Mouse (Mus musculus) megakaryocyte progenitor cell, adult 5-6 weeks (primary cell): ENCODE data around the gene Cyp4x1. TPM values are rescaled to one million over a fixed set of nuclear protein-coding genes. Genes with fewer than 3 reads are reported as not detected.
A peak's percentile ranks its signal among the peaks of the same experiment; 100 is the strongest.
"Not testable (repeated sequence)": the region's sequence is repeated elsewhere in the genome, so short reads cannot be mapped to it uniquely, and the experiment has no call there.

Source experiments
- ATAC-seq: replicated peaks from 2 replicates; pipeline ENCODE4 v1.8.0; 2016; ENCODE audit warnings: mild to moderate bottlenecking, moderate TSS enrichment, inconsistent platforms; ENCODE audit not compliant: poor library complexity
- total RNA-seq, 2 experiments: library from RNA; stranded (forward) in 1 of 2; stranded (reverse) in 1 of 2; fragments of 157-497, 149-512 nt in 1 of 2; fragments of 200-1000 nt in 1 of 2; gene quantifications; 2 replicates each; pipeline versions ENCODE4 v1.2.3 to v1.2.4; 2015 to 2017

Cyp4x1 gene
- total RNA-seq (2015) (not detected in 2 replicates), total RNA-seq (2017) (not detected in 2 replicates)

GRCm38 (mm10) chr4:115133621-115134295 is at the start of gene Cyp4x1:
TSS of gene Cyp4x1 (minus strand) at chr4:115134281.
- ATAC-seq: no peak; the same call in 1 of the 2 replicates

GRCm38 (mm10) chr4:115176201-115176600 is 42.1 kb upstream of the Cyp4x1 start:
- ATAC-seq: not testable (repeated sequence)

GRCm38 (mm10) chr4:115174694-115175353 is 40.7 kb upstream of the Cyp4x1 start:
- ATAC-seq: no peak

DNA sequence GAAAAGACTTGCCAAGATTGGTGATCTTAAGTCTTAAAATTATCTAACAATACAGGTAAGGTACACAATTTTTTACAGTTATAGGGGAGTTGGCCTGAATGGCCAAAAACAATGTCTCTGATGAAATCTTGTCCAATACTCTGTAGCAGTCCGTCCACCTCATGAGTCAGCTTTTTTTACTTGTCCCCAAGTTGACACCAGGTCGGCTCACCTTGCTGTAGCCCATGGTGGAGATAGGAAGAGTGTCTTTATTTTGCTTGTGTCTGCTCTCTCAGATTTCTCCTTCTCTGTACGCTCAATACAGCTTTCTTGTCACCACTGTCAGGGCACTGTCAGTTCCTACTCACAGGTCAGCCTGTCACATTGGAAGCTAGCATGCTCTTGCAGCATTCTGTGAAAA is 24.9 kb upstream of the Cyp4x1 start:
- ATAC-seq: not testable (repeated sequence)

GRCm38 (mm10) chr4:115154723-115155122 is 20.6 kb upstream of the Cyp4x1 start:
- peak; percentile 48; the same call in 1 of the 2 replicates for ATAC-seq

- ATAC-seq: no peak
These were observed 182 bp upstream of the Cyp4x1 start for GRCm38 (mm10) chr4:115134296-115134630.

DNA sequence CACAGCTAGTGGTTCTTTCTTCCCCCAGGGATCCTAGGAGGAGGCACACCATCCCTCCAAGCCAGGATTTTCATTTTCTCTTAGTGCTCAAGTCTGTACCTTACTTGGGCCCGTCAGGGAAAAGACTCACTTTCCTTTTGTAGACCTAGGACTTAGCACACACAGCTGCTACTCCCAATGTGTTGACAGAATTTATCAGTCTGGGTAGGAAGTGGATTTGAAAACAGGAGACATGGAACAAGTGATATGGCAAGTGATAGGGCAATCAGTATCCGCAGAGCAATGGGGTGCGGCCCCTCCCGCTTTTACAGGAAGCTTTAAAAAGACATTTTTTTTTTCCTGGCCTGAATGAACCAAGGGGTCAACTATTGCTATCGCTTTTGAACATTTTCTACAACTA is 996 bp downstream of the Cyp4x1 start:
- peak; percentile 46 for ATAC-seq

DNA sequence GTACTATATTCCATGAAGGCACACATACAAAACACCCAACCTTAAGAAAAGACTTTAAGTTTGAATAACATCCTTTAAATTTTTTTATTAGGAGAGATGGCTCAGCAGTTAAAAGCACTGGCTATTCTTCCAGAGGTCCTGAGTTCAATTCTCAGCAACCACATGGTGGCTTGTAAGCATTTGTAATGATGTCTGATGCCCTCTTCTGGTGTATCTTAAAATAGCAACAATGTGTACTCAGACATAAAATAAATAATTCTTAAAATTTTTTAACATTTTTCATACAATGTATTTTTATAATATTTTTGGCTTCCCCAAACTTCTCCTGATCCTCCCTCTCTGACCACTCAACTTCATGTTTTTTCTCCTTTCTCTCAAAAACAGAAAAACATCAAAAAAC is 9.4 kb downstream of the Cyp4x1 start:
- peak; percentile 51; the same call in 1 of the 2 replicates for ATAC-seq

- no peak for ATAC-seq
These were observed 10.6 kb downstream of the Cyp4x1 start for GRCm38 (mm10) chr4:115123507-115123906.

DNA sequence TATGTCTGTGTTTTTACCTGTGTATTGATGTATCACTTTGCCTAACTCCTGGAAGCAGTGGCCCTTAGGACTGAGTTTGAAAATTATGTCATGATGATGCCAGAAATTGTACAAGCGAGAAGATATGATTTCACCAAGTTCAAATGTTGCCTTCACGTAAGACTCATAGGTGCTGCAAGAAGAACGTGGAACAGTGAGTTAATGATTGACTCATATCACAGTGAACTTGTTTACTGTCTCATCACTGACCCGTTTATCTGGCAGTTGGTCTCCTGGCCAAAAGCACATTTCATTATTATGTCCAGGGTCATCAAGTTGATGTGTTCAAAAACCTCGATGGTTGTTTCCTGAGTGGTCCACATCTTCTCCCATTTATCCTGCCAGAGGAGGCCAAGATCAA is 12.5 kb downstream of the Cyp4x1 start:
- ATAC-seq: no peak

DNA sequence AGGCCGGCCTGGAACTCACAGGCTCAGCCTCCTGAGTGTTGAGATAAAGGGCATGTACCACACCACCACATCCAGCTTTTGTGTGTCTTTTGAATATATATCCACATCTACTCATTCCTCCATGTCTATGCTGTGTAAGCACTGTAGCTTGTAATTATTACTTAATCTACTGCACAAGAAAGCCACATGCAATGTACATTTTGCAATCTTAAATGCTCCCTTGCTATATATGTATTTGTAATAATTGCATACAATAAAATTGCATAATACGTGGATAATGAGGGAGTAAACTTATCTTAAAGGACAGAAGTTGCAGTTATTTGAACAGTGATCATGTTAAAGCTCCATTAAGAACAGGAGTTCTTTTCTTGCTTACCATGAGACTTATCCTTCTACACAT is 12.9 kb downstream of the Cyp4x1 start:
- ATAC-seq: peak; percentile 64

DNA sequence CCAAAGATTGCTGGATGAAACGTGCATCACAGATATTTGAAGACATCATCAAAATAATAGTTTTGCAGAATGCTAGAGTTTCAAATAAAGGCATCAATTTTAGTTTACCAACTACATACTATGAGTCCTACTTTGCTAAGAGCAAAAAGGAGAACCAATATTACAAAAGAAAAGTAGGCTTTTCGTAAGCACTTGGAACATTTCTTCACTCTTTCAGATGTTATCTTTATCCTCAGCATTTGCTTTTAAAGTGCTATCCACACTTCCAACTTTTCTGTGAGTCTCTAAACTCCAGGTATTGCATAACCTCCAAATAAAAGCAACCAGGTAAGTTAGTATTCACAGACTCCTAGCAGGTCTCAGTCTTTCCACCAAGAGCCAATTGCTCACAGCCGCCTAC is 14.4 kb downstream of the Cyp4x1 start:
- peak; percentile 41 for ATAC-seq

DNA sequence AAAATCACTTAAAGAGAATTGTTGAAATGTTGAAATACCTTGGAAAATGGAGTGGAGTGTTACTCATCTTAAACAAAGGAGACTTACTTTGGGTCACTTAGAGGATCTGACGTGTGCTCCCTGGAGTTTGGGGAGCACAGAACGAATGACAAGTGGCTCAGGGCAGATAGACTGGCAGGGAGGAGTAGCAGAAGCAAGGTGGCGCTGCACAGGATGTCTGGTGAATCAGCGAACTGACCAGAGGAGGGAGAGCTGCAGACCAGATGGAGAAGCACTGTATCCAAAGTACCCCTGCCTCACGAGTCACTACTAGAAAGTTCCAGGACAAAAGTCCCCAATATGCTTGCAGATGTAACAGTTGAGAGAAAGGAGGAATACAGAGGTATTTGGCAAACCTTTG is 20.8 kb downstream of the Cyp4x1 start:
- ATAC-seq: peak; percentile 44; the same call in 1 of the 2 replicates

- no peak for ATAC-seq
These were observed 22.9 kb downstream of the Cyp4x1 start for GRCm38 (mm10) chr4:115111167-115111566.

DNA sequence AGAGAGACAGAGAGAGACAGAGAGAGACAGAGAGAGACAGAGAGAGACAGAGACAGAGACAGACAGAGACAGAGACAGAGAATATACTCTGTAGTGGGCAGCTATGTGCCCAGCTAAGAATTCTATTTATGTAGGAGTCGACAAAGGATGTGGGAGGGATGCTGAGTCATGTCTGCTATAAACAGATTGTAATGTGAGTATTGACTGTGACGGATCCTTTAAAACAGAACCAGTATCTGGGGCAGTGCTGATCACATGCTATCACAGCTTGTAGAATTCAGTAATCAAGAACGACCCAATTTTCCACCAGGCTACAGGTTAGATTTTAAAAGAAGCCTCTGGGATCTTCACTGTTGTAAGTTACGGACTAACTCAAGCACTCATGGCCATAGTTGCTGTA is 30.6 kb downstream of the Cyp4x1 start:
- peak; percentile 71 for ATAC-seq

DNA sequence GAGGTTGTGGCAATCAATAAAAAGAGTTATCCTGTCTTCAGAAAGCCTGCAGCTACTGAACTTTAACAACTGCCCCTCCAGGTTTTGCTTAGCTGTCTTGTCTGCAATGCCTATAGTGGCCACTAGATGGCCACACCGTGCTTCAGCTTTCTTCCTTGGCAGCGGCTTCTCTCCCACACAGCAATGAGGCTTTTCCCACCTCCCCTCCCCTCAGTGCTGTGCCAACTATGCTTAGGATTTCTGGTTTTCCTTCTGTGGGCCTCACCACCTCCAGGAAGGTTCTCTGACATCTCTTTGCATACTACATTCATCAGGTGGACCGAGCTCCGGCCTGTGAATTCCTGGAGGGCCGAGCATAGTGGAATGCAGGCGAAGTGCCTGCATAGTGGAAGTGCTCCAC is 32.4 kb downstream of the Cyp4x1 start:
- peak; percentile 86 for ATAC-seq

DNA sequence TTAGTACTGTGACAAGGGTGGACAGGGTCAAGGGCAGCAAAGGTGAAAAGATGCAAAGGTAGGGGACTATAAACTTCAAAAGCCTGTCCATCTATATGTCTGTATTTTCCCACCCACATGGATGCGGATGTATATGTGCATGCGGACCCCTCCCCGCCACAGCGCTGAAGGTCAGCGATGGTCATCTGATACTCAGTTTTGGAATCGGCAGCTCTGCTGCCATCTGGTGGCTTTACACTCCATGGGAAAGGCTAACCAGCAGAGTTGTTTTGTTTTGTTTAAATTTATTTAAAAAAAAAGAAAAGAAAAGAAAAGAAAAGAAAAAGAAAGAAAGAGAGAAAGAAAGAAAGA is 37.0 kb downstream of the Cyp4x1 start:
- ATAC-seq: 0 out of 2 replicates have a peak, but pooled peaks have one; percentile 14

- ATAC-seq: peak; percentile 24
These were observed 37.5 kb downstream of the Cyp4x1 start for GRCm38 (mm10) chr4:115096435-115097145.

- ATAC-seq: peak; percentile 66
These were observed 38.2 kb downstream of the Cyp4x1 start for GRCm38 (mm10) chr4:115095671-115096434.

- ATAC-seq: no peak
These were observed 40.0 kb downstream of the Cyp4x1 start for GRCm38 (mm10) chr4:115094056-115094455.

GRCm38 (mm10) chr4:115093331-115093864 is 40.7 kb downstream of the Cyp4x1 start:
- no peak for ATAC-seq
